Mouse (Mus musculus) left cerebral cortex, postnatal 36 days (tissue): ENCODE data around the gene Luc7l2. TPM values are rescaled to one million over a fixed set of nuclear protein-coding genes. Genes with fewer than 3 reads are reported as not detected.
A peak's percentile ranks its signal among the peaks of the same experiment; 100 is the strongest.

Experiments
- DNase-seq, 2 experiments: peaks; one replicate each; pipeline ENCODE4 v3.0.0; 2021 to 2022; ENCODE audit warnings: low spot score in 2 of 2, mixed read lengths in 1 of 2
- intact Hi-C: fragments of 180-260 bp; cut with DNase I; formaldehyde crosslinking; loops from one replicate; pipeline ENCODE4 v1.15.1; 2025
- microRNA-seq: library from miRNA; unstranded; fragments of <30 nt; microRNA quantifications from one replicate; pipeline ENCODE4 v1.2.0, GENCODE M21; 2022
- total RNA-seq, 2 experiments: library from RNA; stranded (reverse); gene quantifications; 2 replicates each; pipeline ENCODE4 v1.2.3; 2021

Luc7l2 gene
- total RNA-seq, 2 experiments from 2014 or later: 124 to 217 TPM

- no peak for DNase-seq
- intact Hi-C loops: no loop called here
These were observed 90.1 kb downstream of the Luc7l2 start for GRCm38 (mm10) chr6:38641228-38641627.

DNA sequence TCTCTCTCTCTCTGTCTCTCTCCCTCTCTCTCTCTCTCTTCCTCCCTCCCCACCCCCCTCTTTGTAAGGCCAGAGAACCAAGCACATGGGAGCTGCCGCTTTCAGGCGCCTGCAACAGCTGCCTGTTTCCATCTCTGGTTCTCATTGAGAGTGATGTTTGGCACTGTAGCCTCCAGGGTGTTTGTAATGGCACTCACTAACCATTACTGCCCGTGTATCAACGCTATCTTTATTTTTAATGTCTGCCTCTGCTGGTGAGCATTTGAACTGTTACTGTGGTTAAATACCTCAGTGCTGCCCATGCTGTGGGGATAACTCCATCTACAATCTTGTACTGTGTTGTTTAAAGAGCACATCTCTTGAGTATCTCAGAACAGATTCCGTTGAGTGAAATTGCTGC, 90.5 kb downstream of the Luc7l2 start:
- no peak for DNase-seq
- intact Hi-C loops: no loop called here

DNA sequence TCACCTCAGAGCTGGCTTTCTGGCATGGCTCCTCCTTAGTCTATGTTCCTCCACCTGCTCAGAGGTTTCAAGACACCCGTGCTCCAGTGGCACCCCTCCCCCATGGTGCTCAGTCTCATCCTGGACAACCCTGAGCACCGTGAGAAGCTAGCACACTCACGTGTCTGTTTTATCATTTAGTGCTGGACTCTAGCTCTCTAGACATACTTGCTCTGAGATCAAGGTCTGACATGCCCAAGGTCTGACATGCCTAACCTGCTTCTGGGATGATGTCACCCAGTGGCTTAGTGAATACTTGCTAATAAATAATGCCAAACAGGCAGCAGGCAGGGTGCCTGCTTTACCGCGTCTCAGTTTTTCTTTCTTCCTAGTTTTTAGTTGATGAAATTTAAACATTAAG, 91.5 kb downstream of the Luc7l2 start:
- DNase-seq: no peak
- intact Hi-C loops: no loop called here

DNA sequence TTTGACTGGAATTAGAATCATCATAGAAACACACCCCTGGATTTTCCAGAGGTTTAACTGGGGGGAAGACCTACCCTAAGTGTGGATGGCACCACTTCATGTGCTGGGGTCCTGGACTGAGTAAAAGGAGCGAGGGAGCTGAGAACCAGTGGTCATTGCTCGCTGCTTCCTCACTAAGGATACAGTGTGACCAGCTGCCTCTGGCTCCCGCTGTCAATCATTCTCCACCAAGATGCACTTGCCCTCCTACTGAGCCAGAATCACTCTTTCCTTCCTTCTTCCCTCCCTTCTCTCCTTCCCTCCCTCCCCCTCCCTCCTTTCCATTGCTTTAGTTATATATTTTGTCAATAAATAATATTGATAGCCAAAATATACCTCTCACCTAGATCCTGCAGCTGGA, 91.9 kb downstream of the Luc7l2 start:
- intact Hi-C loops: no loop called here
- no peak for DNase-seq

- DNase-seq: no peak
- intact Hi-C loops: no loop called here
These were observed 98.4 kb downstream of the Luc7l2 start for GRCm38 (mm10) chr6:38649545-38649944.

GRCm38 (mm10) chr6:38650263-38650937, 99.3 kb downstream of the Luc7l2 start:
- intact Hi-C loops: loop anchor here (2.0 to 10.0 kb wide), 3 partner anchors 44 to 417 kb away; no protein-coding TSS in a partner anchor
- DNase-seq: peak; percentile 51 to 61

Small RNAs within 50 kb of the gene (microRNA-seq; reads per million reads assigned to microRNA genes)
- gene Mir7670: not detected

Other genes starting within 250 kb of the Luc7l2 start
- gene Zc3hav1, start 196.7 kb upstream of the Luc7l2 start, total RNA-seq: 1 to 10 TPM; 2.1 to 3.3 TPM
- 10 to 100 TPM in 1 of 2 experiments, 1 to 10 TPM in 1; 6.8 to 12.1 TPM for gene Ttc26, start 169.9 kb upstream of the Luc7l2 start, total RNA-seq
- 10 to 100 TPM; 44.3 to 62.6 TPM for gene Ubn2, start 117.4 kb upstream of the Luc7l2 start, total RNA-seq
- 10 to 100 TPM; 53.8 to 60.6 TPM for gene Fmc1, start 17.8 kb upstream of the Luc7l2 start, total RNA-seq
- 1 to 10 TPM in 1 of 2 experiments, under 1 TPM in 1; 0.74 to 1.4 TPM for gene Klrg2, start 85.9 kb downstream of the Luc7l2 start, total RNA-seq
- 10 to 100 TPM; 74.5 to 92.6 TPM for gene Clec2l, start 111.7 kb downstream of the Luc7l2 start, total RNA-seq